Mouse (Mus musculus) CD4-positive helper T cell, adult 2 months (primary cell): Measurements from ENCODE around the gene Usp19.

Experiments
- DNase-seq: peaks from one replicate; pipeline ENCODE4 v3.0.0-alpha.2; 2012; ENCODE audit warnings: low read depth, missing footprints, low spot score

The Usp19 gene

DNA sequence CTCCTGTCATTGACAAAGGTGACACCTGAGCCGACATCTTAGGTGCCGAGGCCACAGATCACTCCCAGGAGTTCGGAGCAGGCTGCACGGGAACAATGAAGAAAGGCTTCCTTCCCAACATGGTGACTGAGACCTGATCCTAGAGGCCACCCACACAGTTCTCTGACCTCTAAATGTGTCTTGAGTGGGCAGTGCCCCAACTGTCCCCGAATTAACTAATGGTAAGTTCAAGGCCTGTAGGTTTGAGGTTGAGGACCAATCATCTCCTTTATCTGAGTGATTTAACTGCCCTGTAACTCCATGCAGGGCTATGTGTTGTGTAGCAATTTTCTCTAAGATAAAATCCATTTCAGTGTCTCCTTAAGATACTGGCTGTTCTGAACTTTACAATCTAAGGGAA is 21.0 kb upstream of the Usp19 start:
- DNase-seq: no peak

DNA sequence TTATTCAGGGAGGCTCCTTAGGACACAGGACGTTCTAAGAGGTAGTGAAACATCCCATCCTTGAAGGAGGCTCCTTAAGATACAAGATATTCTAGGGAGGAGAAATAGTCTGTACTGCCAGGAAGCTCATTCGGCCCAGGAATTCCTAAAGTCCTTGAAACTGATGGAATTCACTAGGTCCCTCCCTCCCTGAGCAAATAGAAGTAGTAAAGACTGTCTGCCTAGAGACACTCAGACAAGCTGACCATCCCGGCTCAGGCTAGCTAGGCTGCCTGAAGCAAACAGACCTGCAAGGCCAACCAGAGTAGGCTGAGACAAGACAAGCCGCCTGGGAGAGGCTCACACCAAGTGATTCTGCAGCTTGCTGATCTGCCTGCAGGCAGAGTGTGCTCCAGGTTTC is 20.6 kb upstream of the Usp19 start:
- no peak for DNase-seq

GRCm38 (mm10) chr9:108474528-108474927 is 15.9 kb upstream of the Usp19 start:
- DNase-seq: no peak

DNA sequence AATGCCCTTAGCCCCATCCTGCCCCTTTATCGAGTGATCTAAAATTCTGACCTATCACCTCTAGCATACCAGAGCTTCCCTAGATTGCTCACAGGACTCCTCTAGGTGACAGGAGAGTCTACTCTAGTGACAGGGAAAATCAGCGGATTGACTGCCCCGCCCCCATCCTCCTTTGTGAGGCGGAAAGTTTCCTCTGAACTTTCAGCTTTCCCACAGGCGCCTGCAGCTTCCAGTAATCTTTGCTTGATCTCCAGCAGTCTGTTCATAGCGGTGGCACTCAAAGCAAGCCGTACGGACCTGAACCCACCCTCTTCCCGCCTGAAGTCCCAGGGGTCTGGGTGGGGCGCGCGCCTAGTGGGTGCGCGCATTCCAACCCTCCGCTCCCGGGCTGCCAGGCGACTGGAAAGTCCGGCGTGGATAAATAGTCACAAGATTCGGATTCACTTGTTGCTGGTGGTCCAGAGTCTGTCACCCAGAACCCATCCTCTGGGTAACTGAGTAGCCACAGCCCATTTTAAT is 11.7 kb upstream of the Usp19 start:
- DNase-seq: no peak

GRCm38 (mm10) chr9:108479241-108479640 is 11.2 kb upstream of the Usp19 start:
- no peak for DNase-seq

DNA sequence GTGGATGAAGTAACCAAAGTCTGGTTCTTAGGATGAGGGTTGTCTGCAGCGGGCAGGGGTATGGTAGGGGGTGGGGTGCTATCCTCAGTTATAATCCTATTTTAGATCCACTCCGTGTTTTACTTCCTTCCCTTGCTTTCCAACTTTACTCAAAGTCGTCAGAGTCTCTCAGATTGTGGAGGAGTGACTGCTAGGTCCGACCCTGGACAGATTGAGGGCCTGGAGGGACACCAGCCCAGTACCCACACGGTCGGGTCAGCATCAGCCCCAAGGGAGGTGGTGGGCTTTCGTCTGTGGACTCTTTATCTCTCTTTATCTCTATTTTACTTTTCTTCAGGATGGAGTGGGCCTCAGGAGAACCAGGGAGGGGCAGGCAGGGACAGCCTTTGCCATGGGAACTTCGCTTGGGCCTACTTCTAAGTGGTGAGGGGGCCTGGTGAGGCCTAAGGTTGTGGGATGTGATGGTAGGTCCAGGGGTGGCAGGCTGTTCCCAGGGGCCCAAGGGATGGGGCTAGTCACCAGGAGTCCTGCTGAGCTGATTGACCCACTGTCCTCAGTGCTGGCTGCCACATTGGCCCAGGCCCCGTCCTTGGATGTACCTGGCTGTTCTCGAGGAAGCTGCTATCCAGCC is 10.6 kb upstream of the Usp19 start, which contains the start of gene Lamb2:
Gene Lamb2 (plus strand): TSS at position 16 of the 631 bp plus-strand sequence.
- DNase-seq: no peak

GRCm38 (mm10) chr9:108480813-108481519 is 9.4 kb upstream of the Usp19 start:
- DNase-seq: no peak

DNA sequence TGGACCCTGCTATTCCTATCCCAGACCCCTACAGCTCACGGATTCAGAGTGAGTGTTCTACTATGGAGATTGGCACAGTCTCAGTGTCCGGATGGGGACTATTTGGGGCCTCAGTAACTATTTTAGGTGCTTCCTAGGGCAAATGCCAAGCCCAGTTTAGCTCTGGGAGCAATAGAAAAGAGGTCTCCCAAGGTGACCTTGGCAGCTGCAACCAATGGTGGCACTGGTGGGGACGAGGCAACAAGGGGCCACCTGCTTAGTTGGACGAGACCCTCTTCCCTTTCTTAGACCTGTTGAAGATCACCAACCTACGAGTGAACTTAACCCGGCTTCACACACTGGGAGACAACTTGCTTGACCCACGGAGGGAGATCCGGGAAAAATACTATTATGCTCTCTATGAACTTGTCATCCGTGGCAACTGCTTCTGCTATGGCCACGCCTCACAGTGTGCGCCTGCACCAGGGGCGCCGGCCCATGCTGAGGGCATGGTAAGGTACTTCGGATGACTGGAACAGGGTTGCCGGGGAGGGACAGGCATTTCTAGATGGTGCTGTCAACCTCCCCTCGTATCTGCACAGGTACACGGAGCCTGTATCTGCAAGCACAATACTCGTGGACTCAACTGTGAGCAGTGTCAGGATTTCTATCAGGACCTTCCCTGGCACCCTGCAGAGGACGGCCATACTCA is 8.7 kb upstream of the Usp19 start:
- no peak for DNase-seq

- no peak for DNase-seq
These were observed 7.2 kb upstream of the Usp19 start for GRCm38 (mm10) chr9:108483051-108483790.

GRCm38 (mm10) chr9:108484021-108484420 is 6.4 kb upstream of the Usp19 start:
- no peak for DNase-seq

DNA sequence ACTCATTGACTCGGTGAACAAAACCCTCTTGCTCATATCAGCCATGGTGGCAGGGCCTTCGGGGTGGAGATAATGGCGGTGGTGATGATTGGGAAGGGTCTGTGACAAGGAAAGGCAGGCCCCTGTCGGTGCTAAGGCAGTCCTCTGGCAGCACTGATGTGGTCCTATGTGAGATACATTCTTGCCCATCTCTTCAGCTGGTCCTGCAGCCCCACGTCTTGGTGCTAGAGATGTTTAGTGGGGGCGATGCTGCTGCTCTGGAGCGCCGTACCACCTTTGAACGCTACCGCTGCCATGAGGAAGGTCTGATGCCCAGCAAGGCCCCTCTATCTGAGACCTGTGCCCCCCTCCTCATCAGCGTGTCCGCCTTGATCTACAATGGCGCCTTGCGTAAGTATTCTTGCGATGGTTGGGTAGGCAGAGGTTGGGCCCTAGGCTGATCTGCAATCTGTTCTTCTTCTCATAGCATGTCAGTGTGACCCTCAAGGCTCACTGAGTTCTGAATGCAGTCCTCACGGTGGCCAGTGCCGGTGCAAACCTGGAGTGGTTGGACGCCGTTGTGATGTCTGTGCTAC is 5.0 kb upstream of the Usp19 start:
- DNase-seq: no peak

DNA sequence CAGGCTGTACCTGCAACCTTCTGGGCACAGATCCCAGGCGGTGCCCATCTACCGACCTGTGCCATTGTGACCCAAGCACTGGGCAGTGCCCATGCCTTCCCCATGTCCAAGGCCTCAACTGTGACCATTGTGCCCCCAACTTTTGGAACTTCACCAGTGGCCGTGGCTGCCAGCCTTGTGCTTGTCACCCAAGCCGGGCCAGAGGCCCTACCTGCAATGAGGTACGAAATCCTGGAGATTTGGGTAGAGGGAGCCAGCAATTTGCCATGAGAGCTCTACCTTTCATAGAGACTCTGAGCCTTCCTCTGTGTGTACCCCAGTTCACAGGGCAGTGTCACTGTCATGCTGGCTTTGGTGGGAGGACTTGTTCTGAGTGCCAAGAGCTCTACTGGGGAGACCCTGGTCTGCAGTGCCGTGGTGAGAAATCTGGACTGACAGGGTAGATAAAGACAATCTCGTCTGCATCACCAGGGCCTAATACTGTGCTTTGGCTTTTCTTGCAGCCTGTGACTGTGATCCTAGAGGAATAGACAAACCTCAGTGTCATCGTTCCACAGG is 3.4 kb upstream of the Usp19 start:
- no peak for DNase-seq

- DNase-seq: no peak
These were observed 2.0 kb upstream of the Usp19 start for GRCm38 (mm10) chr9:108488403-108488802.

- DNase-seq: no peak
These were observed 1.2 kb upstream of the Usp19 start for GRCm38 (mm10) chr9:108489215-108489614.

DNA sequence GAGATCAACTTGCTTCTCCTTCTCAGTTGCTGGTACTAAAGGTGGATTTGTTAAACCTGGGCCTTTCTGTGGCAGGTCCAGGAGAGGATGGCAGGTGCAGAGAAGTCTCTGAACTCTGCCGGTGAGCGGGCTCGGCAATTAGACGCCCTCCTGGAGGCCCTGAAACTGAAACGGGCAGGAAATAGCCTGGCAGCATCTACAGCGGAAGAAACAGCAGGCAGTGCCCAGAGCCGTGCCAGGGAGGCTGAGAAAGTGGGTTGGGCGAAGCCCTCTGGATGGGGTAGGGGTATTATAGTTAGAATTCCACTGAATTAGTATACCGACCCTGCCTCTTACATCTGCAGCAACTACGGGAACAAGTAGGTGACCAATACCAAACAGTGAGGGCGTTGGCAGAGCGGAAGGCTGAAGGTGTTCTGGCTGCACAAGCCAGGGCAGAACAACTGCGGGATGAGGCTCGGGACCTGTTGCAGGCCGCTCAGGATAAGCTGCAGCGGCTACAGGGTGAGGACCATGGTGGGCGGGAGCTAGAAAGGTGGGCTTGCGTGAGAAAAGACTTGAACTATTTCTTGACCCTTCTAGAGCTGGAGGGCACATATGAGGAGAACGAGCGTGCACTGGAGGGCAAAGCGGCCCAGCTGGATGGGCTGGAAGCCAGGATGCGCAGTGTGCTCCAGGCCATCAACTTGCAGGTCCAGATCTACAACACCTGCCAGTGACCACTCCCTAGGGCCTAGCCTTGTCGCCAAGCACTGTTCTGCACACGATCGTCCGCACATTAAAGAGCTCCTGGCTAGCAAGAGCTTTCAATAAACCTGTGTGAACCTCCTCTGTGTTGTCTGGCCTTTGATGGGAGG is 472 bp upstream of the Usp19 start:
- peak; percentile 36 for DNase-seq

DNA sequence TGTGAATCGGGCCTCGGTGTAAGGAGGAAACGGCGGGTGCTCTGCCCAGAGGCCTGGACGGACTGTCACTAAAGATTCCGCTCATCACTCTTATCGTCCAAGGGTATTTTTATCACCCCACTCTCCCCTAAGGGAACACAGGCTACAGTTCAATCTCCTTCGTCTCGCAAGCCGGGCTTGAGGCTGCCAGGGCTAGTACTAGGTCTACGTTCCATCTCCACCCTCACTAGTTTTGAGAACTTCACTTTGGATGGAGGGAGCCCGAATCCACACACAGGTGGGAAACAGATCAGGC is 831 bp downstream of the Usp19 start:
- DNase-seq: no peak

DNA sequence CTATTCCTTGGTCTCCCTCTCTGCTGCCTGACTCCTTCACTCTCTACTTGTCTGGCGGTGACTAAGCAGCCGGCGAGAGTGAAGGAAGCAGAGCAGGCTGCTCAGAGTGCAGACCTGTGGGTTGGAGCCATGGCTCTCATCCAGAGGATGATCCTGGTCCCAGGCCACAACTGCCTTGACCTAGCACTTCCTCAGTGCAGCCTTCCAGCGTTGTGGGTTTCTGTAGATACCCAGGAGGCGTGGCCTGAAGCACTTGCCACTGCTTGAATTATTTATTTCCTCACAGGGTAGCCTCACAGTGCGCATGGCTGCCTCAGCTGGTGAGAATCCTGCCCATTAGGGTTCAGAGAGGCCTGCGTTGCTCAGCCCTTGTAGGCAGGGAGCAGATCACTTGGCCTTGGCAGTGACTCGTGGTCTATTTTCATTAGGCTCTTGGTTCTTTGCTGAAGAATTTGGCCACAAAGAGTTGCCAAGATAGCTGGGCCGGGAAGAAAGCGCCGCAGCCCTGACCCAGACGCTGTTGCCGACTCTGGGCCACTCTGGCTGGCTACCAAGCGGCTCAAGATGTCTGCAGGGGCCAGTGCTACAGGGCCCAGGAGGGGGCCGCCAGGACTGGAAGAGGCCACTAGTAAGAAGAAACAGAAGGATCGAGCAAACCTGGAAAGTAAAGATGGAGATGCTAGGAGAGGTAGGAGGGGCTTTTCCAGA is 1.8 kb downstream of the Usp19 start:
- DNase-seq: no peak

GRCm38 (mm10) chr9:108493246-108493645 is 2.8 kb downstream of the Usp19 start:
- no peak for DNase-seq

GRCm38 (mm10) chr9:108494146-108494825 is 3.9 kb downstream of the Usp19 start:
- DNase-seq: no peak
